Mouse (Mus musculus): Measurements from ENCODE around the gene Gm20388. TPM values are rescaled to one million over a fixed set of nuclear protein-coding genes. Genes with fewer than 3 reads are reported as not detected.
A peak's percentile ranks its signal among the peaks of the same experiment; 100 is the strongest.

Gene Gm20388
- total and polyA plus RNA-seq, 2 experiments from 2014 or later = 51.3 TPM; not detected in 1

- H3K36me3 ChIP-seq (ENCODE audit: insufficient read depth) = no peaks in the 10 kb centered on the region
- no peaks in the 10 kb centered on the region for H3K9me3 ChIP-seq (ENCODE audit: low read length)
- H3K4me3 ChIP-seq (ENCODE audit: low read depth, low read length) = no peak overlapping the region
- 71% methylated on average over 6 of the region's 6 CpGs for WGBS
- no peak for DNase-seq
- ATAC-seq = no peak
- H3K9ac ChIP-seq = no peak overlapping the region
- no peaks in the 10 kb centered on the region for H3K4me1 ChIP-seq (ENCODE audit: insufficient read depth)
- no peak overlapping the region for H3K27ac ChIP-seq (ENCODE audit: low read depth, low read length)
- H3K4me2 ChIP-seq (ENCODE audit: low read depth) = no peak overlapping the region
- peaks cover 35% of the 10 kb centered on the region for H3K27me3 ChIP-seq (ENCODE audit: insufficient read depth, low read length)
- TF ChIP-seq CTCF (IDR thresholded peaks at IDR 0.05; ENCODE audit: low read depth) = no peak
Measured at GRCm38 (mm10) chr8:120879928-120880327, 969.3 kb downstream of the Gm20388 start.

GRCm38 (mm10) chr8:120881634-120882033 lies 971.0 kb downstream of the Gm20388 start:
- Histone ChIP-seq H3K4me2 (ENCODE audit: low read depth) (no peak overlapping the region), H3K4me3 (ENCODE audit: low read depth, low read length) (no peak overlapping the region), H3K9me3 (ENCODE audit: low read length) (no peaks in the 10 kb centered on the region), H3K36me3 (ENCODE audit: insufficient read depth) (no peaks in the 10 kb centered on the region), H3K27me3 (ENCODE audit: insufficient read depth, low read length) (peaks cover 49% of the 10 kb centered on the region), H3K9ac (no peak overlapping the region), H3K27ac (ENCODE audit: low read depth, low read length) (no peak overlapping the region), H3K4me1 (ENCODE audit: insufficient read depth) (no peaks in the 10 kb centered on the region)
- TF ChIP-seq CTCF (IDR thresholded peaks at IDR 0.05; ENCODE audit: low read depth) = no peak
- 77% methylated on average over 10 of the region's 10 CpGs for WGBS
- DNase-seq (no peak), ATAC-seq (no peak)

GRCm38 (mm10) chr8:120882657-120883056 lies 972.0 kb downstream of the Gm20388 start:
- no peak for TF ChIP-seq CTCF (IDR thresholded peaks at IDR 0.05; ENCODE audit: low read depth)
- Histone ChIP-seq H3K4me3 (ENCODE audit: low read depth, low read length) (no peak overlapping the region), H3K9me3 (ENCODE audit: low read length) (no peaks in the 10 kb centered on the region), H3K4me1 (ENCODE audit: insufficient read depth) (no peaks in the 10 kb centered on the region), H3K27me3 (ENCODE audit: insufficient read depth, low read length) (peaks cover 59% of the 10 kb centered on the region), H3K36me3 (ENCODE audit: insufficient read depth) (no peaks in the 10 kb centered on the region), H3K4me2 (ENCODE audit: low read depth) (no peak overlapping the region), H3K9ac (no peak overlapping the region), H3K27ac (ENCODE audit: low read depth, low read length) (no peak overlapping the region)
- 27% methylated on average over 13 of the region's 13 CpGs for WGBS
- ATAC-seq (no peak), DNase-seq (no peak)

GRCm38 (mm10) chr8:120883369-120883768 lies 972.7 kb downstream of the Gm20388 start:
- Histone ChIP-seq H3K9ac (no peak overlapping the region), H3K27me3 (ENCODE audit: insufficient read depth, low read length) (peaks cover 65% of the 10 kb centered on the region), H3K4me3 (ENCODE audit: low read depth, low read length) (no peak overlapping the region), H3K4me2 (ENCODE audit: low read depth) (no peak overlapping the region), H3K9me3 (ENCODE audit: low read length) (no peaks in the 10 kb centered on the region), H3K4me1 (ENCODE audit: insufficient read depth) (no peaks in the 10 kb centered on the region), H3K36me3 (ENCODE audit: insufficient read depth) (no peaks in the 10 kb centered on the region), H3K27ac (ENCODE audit: low read depth, low read length) (no peak overlapping the region)
- ATAC-seq (no peak), DNase-seq (no peak)
- no peak for TF ChIP-seq CTCF (IDR thresholded peaks at IDR 0.05; ENCODE audit: low read depth)
- WGBS = 3% methylated on average over 25 of the region's 25 CpGs

- H3K27ac ChIP-seq (ENCODE audit: low read depth, low read length) = no peak overlapping the region
- H3K9me3 ChIP-seq (ENCODE audit: low read length) = no peaks in the 10 kb centered on the region
- ATAC-seq (no peak), DNase-seq (peak; percentile 44)
- H3K36me3 ChIP-seq (ENCODE audit: insufficient read depth) = no peaks in the 10 kb centered on the region
- no peak overlapping the region for H3K4me3 ChIP-seq (ENCODE audit: low read depth, low read length)
- H3K9ac ChIP-seq = no peak overlapping the region
- no peak for TF ChIP-seq CTCF (IDR thresholded peaks at IDR 0.05; ENCODE audit: low read depth)
- 4% methylated on average over 15 of the region's 15 CpGs for WGBS
- no peak overlapping the region for H3K4me2 ChIP-seq (ENCODE audit: low read depth)
- no peaks in the 10 kb centered on the region for H3K4me1 ChIP-seq (ENCODE audit: insufficient read depth)
- peaks cover 70% of the 10 kb centered on the region for H3K27me3 ChIP-seq (ENCODE audit: insufficient read depth, low read length)
Measured at GRCm38 (mm10) chr8:120883853-120884252, 973.2 kb downstream of the Gm20388 start.

GRCm38 (mm10) chr8:120884881-120885280 lies 974.2 kb downstream of the Gm20388 start:
- Histone ChIP-seq H3K4me1 (ENCODE audit: insufficient read depth) (no peaks in the 10 kb centered on the region), H3K4me2 (ENCODE audit: low read depth) (no peak overlapping the region), H3K4me3 (ENCODE audit: low read depth, low read length) (no peak overlapping the region), H3K36me3 (ENCODE audit: insufficient read depth) (no peaks in the 10 kb centered on the region), H3K9ac (no peak overlapping the region), H3K27ac (ENCODE audit: low read depth, low read length) (no peak overlapping the region), H3K9me3 (ENCODE audit: low read length) (no peaks in the 10 kb centered on the region), H3K27me3 (ENCODE audit: insufficient read depth, low read length) (peaks cover 78% of the 10 kb centered on the region)
- DNase-seq = no peak
- no peak for ATAC-seq
- TF ChIP-seq CTCF (IDR thresholded peaks at IDR 0.05; ENCODE audit: low read depth) = no peak
- 59% methylated on average over 13 of the region's 13 CpGs for WGBS

GRCm38 (mm10) chr8:120887254-120887653 lies 976.6 kb downstream of the Gm20388 start:
- Histone ChIP-seq H3K27me3 (ENCODE audit: insufficient read depth, low read length) (peaks cover 76% of the 10 kb centered on the region), H3K9ac (no peak overlapping the region), H3K36me3 (ENCODE audit: insufficient read depth) (no peaks in the 10 kb centered on the region), H3K4me3 (ENCODE audit: low read depth, low read length) (no peak overlapping the region), H3K4me1 (ENCODE audit: insufficient read depth) (no peaks in the 10 kb centered on the region), H3K27ac (ENCODE audit: low read depth, low read length) (no peak overlapping the region), H3K9me3 (ENCODE audit: low read length) (no peaks in the 10 kb centered on the region), H3K4me2 (ENCODE audit: low read depth) (no peak overlapping the region)
- WGBS = 19% methylated on average over 10 of the region's 10 CpGs
- no peak for TF ChIP-seq CTCF (IDR thresholded peaks at IDR 0.05; ENCODE audit: low read depth)
- ATAC-seq (no peak), DNase-seq (no peak)

GRCm38 (mm10) chr8:120888005-120888404 lies 977.4 kb downstream of the Gm20388 start:
- Histone ChIP-seq H3K9ac (no peak overlapping the region), H3K4me2 (ENCODE audit: low read depth) (no peak overlapping the region), H3K27me3 (ENCODE audit: insufficient read depth, low read length) (peaks cover 78% of the 10 kb centered on the region), H3K4me1 (ENCODE audit: insufficient read depth) (no peaks in the 10 kb centered on the region), H3K27ac (ENCODE audit: low read depth, low read length) (no peak overlapping the region), H3K36me3 (ENCODE audit: insufficient read depth) (no peaks in the 10 kb centered on the region), H3K4me3 (ENCODE audit: low read depth, low read length) (no peak overlapping the region), H3K9me3 (ENCODE audit: low read length) (no peaks in the 10 kb centered on the region)
- no peak for TF ChIP-seq CTCF (IDR thresholded peaks at IDR 0.05; ENCODE audit: low read depth)
- WGBS = 61% methylated on average over 5 of the region's 5 CpGs
- ATAC-seq (no peak), DNase-seq (no peak)

Measured in forebrain, postnatal 0 days (tissue).